Mouse (Mus musculus) embryonic facial prominence, embryonic 15.5 days (tissue): Measurements from ENCODE around the gene Gm5414. TPM values are rescaled to one million over a fixed set of nuclear protein-coding genes. Genes with fewer than 3 reads are reported as not detected.

Experiments used
- ATAC-seq: fragments of 200-750 bp; cut with Nextera tagmentation; 2 replicates; pipeline ENCODE4 v1.8.0; 2017; ENCODE audit warnings: low read depth, moderate TSS enrichment; ENCODE audit not compliant: insufficient number of reproducible peaks, low FRiP score, low TSS enrichment
- H3K27ac ChIP-seq: fragments of 300-500 bp; sonication (generic); replicated peaks from 2 replicates; pipeline ENCODE4 v1.5.1; 2015; ENCODE audit warnings: mild to moderate bottlenecking, inconsistent platforms
- H3K27me3 ChIP-seq: fragments of 300-500 bp; sonication (generic); 2 replicates; pipeline ENCODE4 v1.6.1; 2015; ENCODE audit warnings: inconsistent platforms
- H3K36me3 ChIP-seq: fragments of 300-500 bp; sonication (generic); 2 replicates; pipeline ENCODE4 v1.6.1; 2015; ENCODE audit warnings: mild to moderate bottlenecking, inconsistent platforms
- H3K4me1 ChIP-seq: fragments of 300-500 bp; sonication (generic); 2 replicates; pipeline ENCODE4 v1.6.1; 2015; ENCODE audit warnings: inconsistent platforms
- H3K4me2 ChIP-seq: fragments of 300-500 bp; sonication (generic); replicated peaks from 2 replicates; pipeline ENCODE4 v1.6.1; 2015; ENCODE audit warnings: mild to moderate bottlenecking, inconsistent platforms
- H3K4me3 ChIP-seq: fragments of 300-500 bp; sonication (generic); replicated peaks from 2 replicates; pipeline ENCODE4 v1.5.1; 2015; ENCODE audit warnings: mild to moderate bottlenecking, inconsistent platforms
- H3K9ac ChIP-seq: fragments of 300-500 bp; sonication (generic); 2 replicates; pipeline ENCODE4 v1.6.1; 2015; ENCODE audit warnings: inconsistent platforms
- H3K9me3 ChIP-seq: fragments of 300-500 bp; sonication (generic); replicated peaks from 2 replicates; pipeline ENCODE4 v1.6.1; 2016; ENCODE audit warnings: inconsistent platforms
- WGBS: fragments of 180-500 bp; shearing (Covaris S2); methylation state at CpG from one replicate; pipeline ENCODE4 v1.1.7; 2015; 5-methylcytosine and 5-hydroxymethylcytosine counted together
- polyA plus RNA-seq: library from polyadenylated mRNA; unstranded; fragments of >200 nt; fragmentation: Nextera tagmentation; extraction: Ambion mirVana; gene quantifications from 2 replicates; pipeline ENCODE4 v1.2.1, GENCODE M21; 2015

Gene Gm5414
- polyA plus RNA-seq: not detected in 2 replicates

DNA sequence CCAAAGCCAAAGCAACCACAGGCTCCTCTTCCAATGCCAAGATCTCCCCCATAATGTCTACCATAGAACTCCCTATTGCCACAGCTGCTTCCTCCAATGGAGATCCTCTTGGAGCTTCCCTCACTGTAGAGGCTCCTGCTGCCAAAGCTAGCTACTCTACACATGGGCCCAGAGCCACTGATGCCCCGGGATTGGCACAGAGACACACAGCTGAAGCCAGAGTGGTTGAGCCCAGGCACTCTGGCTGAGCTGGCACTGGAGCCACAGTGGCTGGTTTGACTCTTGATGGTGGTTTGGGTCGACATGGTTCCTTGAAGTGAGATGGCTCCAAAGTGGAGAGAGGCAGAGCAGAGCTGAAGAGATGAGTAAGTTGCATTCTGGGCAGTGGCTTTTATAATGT is at the start of gene Gm5414:
Gene Gm5414 (minus strand): TSS at position 305 of the 400 bp plus-strand sequence.
- 74% methylated on average over 2 of the region's 2 CpGs for WGBS
- no peaks in the 10 kb centered on the region for H3K4me1 ChIP-seq
- no peak for ATAC-seq
- H3K36me3 ChIP-seq: no peaks in the 10 kb centered on the region
- no peak within 1 kb of the TSS for H3K4me2 ChIP-seq
- H3K9ac ChIP-seq: no peak within 1 kb of the TSS
- H3K27me3 ChIP-seq: no peaks in the 10 kb centered on the region
- H3K9me3 ChIP-seq: no peaks in the 10 kb centered on the region
- no peak within 1 kb of the TSS for H3K4me3 ChIP-seq
- H3K27ac ChIP-seq: no peak within 1 kb of the TSS

DNA sequence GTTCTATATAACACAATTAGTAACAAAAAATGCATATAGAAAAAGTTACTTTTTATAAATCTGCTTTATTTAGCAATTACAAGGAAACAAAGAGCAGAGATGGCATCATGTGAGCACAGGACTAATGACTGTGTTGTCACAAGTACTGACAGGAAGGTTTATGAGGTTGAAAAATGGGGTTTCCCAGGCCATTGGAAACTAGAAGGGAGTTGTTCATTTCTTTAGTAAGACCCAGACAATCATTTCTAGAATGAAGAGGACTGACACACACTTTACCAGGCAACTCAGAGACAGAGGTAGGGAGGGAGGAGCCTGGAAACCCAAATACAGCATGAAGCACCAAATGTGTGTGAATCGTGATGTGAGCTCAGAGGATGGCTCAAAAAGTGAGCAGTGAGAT is 48.0 kb upstream of the Gm5414 start:
- no peak overlapping the region for H3K4me3 ChIP-seq
- no peaks in the 10 kb centered on the region for H3K9me3 ChIP-seq
- no peak for ATAC-seq
- no peaks in the 10 kb centered on the region for H3K4me1 ChIP-seq
- WGBS: 81% methylated on average over 1 of the region's 1 CpGs
- H3K9ac ChIP-seq: no peak overlapping the region
- no peak overlapping the region for H3K4me2 ChIP-seq
- H3K36me3 ChIP-seq: no peaks in the 10 kb centered on the region
- no peak overlapping the region for H3K27ac ChIP-seq
- H3K27me3 ChIP-seq: no peaks in the 10 kb centered on the region

DNA sequence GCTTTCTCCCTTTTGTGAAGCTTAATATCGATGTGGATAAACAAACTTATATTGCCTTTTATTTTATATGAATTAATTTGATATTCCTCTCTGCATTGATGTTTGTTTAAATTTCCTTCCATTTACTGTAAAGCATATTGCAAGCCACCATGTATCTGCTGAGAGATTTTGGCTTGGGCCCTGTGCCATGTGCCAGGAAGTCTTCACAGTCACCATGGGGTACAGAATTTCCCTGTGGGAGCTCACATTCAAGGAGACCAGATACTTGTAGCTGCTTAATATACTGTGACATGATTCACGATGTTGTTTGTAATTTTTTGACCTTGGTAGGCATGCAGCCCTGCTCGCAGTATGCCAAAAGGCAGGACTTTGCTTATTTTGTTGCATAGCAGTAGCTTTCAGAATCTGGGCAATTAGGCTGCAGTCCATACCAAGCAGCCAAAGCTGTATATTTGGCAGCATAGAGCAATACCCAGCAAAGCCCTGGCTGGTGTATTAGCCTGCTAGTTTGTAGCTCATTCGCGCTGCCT is 24.8 kb upstream of the Gm5414 start:
- Histone ChIP-seq H3K36me3 (no peaks in the 10 kb centered on the region), H3K4me3 (no peak overlapping the region), H3K27me3 (no peaks in the 10 kb centered on the region), H3K9ac (no peak overlapping the region), H3K27ac (no peak overlapping the region), H3K4me1 (no peaks in the 10 kb centered on the region), H3K9me3 (no peaks in the 10 kb centered on the region), H3K4me2 (no peak overlapping the region)
- 88% methylated on average over 5 of the region's 5 CpGs for WGBS
- ATAC-seq: no peak

DNA sequence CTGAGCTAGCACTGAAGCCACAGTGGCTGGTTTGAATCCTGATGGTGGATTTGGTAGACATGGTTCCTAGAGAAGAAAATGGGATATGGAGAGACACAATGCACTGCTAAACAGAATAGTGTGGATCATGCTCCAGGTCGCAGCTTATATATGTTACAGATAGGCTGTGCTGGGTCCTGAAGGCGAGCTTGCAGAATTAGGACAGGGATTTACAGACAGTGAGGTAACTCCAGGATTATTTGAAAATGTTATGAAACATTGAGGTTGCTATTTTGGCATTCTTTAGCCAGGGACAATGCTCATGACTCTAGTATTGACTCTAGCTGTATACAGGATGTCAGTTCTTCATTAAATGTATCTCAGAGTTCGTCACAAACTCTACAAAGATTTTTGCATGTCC is 19.3 kb upstream of the Gm5414 start, which contains the start of gene Gm5478:
Gene Gm5478 (minus strand): TSS at position 101 of the 400 bp plus-strand sequence.
- H3K27ac ChIP-seq: no peak within 1 kb of the TSS
- no peaks in the 10 kb centered on the region for H3K36me3 ChIP-seq
- no peak for ATAC-seq
- no peak within 1 kb of the TSS for H3K9ac ChIP-seq
- H3K4me1 ChIP-seq: no peaks in the 10 kb centered on the region
- H3K4me2 ChIP-seq: no peak within 1 kb of the TSS
- WGBS: 67% methylated on average over 3 of the region's 3 CpGs
- no peaks in the 10 kb centered on the region for H3K9me3 ChIP-seq
- H3K27me3 ChIP-seq: no peaks in the 10 kb centered on the region
- no peak within 1 kb of the TSS for H3K4me3 ChIP-seq

DNA sequence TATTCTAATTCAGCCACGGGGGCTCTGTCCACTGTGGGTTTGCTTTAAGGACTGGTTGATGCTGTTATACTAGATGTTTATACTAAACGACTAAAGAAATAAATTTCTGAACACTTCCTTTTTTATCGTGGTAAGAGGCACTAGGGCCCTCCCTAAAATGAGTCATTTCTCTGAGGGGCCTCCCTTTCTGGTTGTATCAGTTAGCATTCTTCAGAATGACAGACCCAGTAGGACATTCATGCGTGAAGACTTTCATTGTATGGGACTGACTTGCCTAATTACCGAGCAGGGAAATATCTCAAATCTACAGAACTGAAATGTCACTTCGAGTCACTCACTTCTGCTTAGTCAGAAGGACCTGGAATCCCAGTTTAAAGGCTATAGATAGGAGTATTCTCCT is 28.9 kb downstream of the Gm5414 start:
- H3K4me1 ChIP-seq: no peaks in the 10 kb centered on the region
- H3K36me3 ChIP-seq: no peaks in the 10 kb centered on the region
- no peak overlapping the region for H3K9ac ChIP-seq
- no peak overlapping the region for H3K27ac ChIP-seq
- H3K4me3 ChIP-seq: no peak overlapping the region
- H3K27me3 ChIP-seq: no peaks in the 10 kb centered on the region
- WGBS: 56% methylated on average over 6 of the region's 6 CpGs
- H3K9me3 ChIP-seq: no peaks in the 10 kb centered on the region
- no peak for ATAC-seq
- no peak overlapping the region for H3K4me2 ChIP-seq

DNA sequence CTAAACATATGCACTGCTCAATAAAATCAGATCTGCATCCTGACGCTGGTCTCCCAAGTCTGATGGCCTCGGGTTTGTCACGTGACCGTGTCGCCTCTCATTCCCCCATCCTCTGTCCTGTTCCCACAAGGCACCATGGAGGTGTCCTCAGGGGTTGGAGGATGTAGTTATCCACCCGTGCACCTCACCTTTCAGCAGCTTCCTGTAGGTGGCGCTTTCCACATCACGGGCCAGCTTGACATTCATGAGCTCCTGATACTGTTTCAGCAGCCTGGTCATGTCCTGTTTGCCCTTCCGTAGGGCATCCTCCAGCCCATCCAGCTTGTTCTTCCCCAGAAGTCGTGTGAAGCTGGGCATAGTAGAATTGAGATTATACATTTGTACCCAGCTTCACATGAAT is 39.8 kb downstream of the Gm5414 start:
- WGBS: 82% methylated on average over 10 of the region's 10 CpGs
- Histone ChIP-seq H3K9ac (no peak overlapping the region), H3K4me3 (no peak overlapping the region), H3K27me3 (no peaks in the 10 kb centered on the region), H3K4me2 (no peak overlapping the region), H3K4me1 (no peaks in the 10 kb centered on the region), H3K9me3 (no peaks in the 10 kb centered on the region), H3K27ac (no peak overlapping the region), H3K36me3 (no peaks in the 10 kb centered on the region)
- no peak for ATAC-seq

DNA sequence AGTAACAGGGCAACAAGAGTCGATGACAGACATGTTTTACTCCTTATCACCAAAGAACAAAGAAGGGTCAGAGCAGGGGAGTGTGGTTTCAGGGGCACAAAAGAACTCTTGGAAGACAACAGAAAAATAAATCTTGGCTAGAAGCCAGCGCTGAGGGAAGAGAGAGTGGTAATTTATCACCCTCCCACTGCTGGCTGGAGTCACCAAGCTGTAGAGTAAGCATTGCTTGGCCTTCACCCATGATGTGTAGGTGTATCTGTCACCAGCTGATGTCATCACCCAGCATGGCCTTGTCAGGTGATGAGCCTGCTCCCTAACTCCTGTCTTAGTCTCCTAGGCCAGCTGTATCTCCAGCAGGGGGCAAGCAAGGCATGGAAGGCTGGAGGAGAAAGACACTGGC is 43.5 kb downstream of the Gm5414 start:
- Histone ChIP-seq H3K27ac (no peak overlapping the region), H3K4me2 (no peak overlapping the region), H3K27me3 (no peaks in the 10 kb centered on the region), H3K36me3 (no peaks in the 10 kb centered on the region), H3K4me3 (no peak overlapping the region), H3K9ac (no peak overlapping the region), H3K9me3 (no peaks in the 10 kb centered on the region), H3K4me1 (no peaks in the 10 kb centered on the region)
- 60% methylated on average over 2 of the region's 2 CpGs for WGBS
- no peak for ATAC-seq

DNA sequence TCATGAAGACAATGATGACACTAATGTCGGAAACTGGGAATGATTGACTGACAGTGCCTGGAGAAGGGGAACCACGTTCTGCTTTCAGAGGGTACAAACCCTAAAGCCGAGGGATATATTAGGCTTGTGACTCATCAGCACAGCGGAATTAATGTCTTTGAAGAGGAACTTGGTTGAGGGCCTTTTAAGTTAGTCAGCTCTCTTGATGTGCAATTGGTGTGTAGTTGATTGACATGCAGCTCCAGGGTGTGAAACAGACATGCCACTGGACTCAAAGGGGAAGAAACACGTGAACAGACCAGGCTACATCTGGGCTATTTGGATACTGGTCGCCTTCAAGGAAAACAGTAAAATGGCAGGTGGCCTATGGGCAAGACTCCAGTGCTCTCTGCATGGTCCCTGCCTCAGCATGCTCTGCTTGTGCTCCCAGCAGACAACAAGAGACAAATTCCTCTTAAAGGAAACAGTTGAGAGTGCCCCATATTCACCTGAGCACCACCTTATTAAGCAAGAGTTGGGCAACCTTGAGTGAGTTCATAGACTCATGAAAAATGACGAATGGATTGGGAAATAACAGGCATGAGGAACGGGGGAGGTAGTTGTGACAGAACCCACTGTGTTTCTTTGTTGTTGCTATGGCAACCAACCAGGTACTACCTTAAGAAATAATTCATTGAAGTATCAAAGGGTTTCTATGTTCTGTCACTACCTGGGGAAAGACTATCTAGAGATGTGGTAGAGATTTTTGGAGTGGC is 44.6 kb downstream of the Gm5414 start:
- Histone ChIP-seq H3K4me3 (no peak overlapping the region), H3K9me3 (no peaks in the 10 kb centered on the region), H3K4me1 (no peaks in the 10 kb centered on the region), H3K36me3 (no peaks in the 10 kb centered on the region), H3K9ac (no peak overlapping the region), H3K27ac (no peak overlapping the region), H3K4me2 (no peak overlapping the region), H3K27me3 (no peaks in the 10 kb centered on the region)
- WGBS: 63% methylated on average over 8 of the region's 8 CpGs
- no peak for ATAC-seq

DNA sequence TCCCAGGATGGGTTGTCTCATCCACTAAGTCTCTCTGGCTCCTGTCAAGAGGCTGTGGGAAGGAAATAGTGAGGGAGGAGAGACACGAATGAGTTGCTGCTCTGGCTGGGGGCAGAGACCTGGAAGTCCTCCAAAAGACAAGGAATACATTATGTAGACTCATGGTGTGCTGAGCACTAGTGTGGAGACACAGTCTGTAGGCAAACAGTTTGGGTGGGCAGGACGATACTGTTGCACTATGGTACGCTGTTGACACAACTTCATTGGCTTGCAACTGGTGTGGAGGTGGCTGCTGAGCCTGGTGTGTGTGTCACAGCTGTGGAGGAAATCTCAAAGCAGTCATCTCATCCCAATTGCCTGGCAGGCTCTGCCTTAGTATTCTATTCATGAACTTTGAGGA is 46.3 kb downstream of the Gm5414 start:
- H3K9ac ChIP-seq: no peak overlapping the region
- WGBS: 71% methylated on average over 3 of the region's 3 CpGs
- no peak for ATAC-seq
- no peak overlapping the region for H3K4me2 ChIP-seq
- no peaks in the 10 kb centered on the region for H3K4me1 ChIP-seq
- H3K36me3 ChIP-seq: no peaks in the 10 kb centered on the region
- no peaks in the 10 kb centered on the region for H3K27me3 ChIP-seq
- H3K27ac ChIP-seq: no peak overlapping the region
- H3K9me3 ChIP-seq: no peaks in the 10 kb centered on the region
- no peak overlapping the region for H3K4me3 ChIP-seq

DNA sequence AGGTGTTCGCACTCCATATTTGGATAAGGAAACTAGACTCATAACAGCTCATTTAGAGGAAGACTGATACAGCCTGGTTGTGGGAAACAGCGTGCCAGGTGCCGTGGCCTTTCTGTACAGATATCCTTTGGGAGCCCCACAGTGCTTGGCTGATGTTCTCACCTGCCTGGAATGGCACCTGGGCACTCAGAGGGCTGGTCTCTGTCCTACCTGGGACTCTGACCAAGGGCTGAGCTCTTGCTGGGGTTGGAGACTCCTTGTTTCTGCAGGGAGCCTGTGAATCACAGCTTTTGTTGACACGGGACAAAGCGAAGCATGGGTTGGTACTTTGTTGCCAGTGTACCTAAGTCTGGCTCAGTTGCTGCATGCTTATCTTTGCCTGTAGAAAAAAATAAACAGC is 52.5 kb downstream of the Gm5414 start:
- Histone ChIP-seq H3K27ac (no peak overlapping the region), H3K4me2 (no peak overlapping the region), H3K9me3 (no peaks in the 10 kb centered on the region), H3K36me3 (no peaks in the 10 kb centered on the region), H3K4me3 (no peak overlapping the region), H3K4me1 (peaks cover 5% of the 10 kb centered on the region; the same call in 1 of the 2 replicates), H3K27me3 (no peaks in the 10 kb centered on the region), H3K9ac (no peak overlapping the region)
- ATAC-seq: no peak
- 90% methylated on average over 5 of the region's 5 CpGs for WGBS
